16 mouse cellular contexts compared by ENCODE assay signal in genomic region chr12:9941823-9942222, GRCm38 (mm10).
DNase-seq lines count a peak whose midpoint lies in the region; TF ChIP-seq lines count a peak whose summit lies in the region.
"Had no signal": no experiment of that assay in that cellular context is flagged by ENCODE, and none has a peak within 500 bp of the region (broad histone marks: within the 10 kb centered on the region; RNA-seq: fewer than 3 reads in every experiment).

No protein-coding gene starts in this region.

- no peak for TF ChIP-seq POLR2A in myocyte (IDR thresholded peaks at IDR 0.05; ENCODE audit: insufficient read length, low read depth)

- no peak overlapping the region for H3ac ChIP-seq in myocyte (ENCODE audit: control insufficient read depth, insufficient read length)

- no peaks in the 10 kb centered on the region for H3K79me2 ChIP-seq in myocyte (ENCODE audit: control insufficient read depth, insufficient read depth)

- no peak overlapping the region for H3K4me3 ChIP-seq in myocyte

- H3K36me3 ChIP-seq in myocyte (ENCODE audit: control insufficient read depth, insufficient read depth), result no peaks in the 10 kb centered on the region
- H3K36me3 ChIP-seq: G1E had no signal

- no peaks in the 10 kb centered on the region for H3K27me3 ChIP-seq in myocyte (ENCODE audit: control insufficient read depth, insufficient read depth, insufficient read length)
- H3K27me3 ChIP-seq: CH12.LX, Patski had no signal

- H3K4me2 ChIP-seq in myocyte (ENCODE audit: low read depth), result no peak overlapping the region

- no peak for DNase-seq in layer of hippocampus, postnatal 10 days (ENCODE audit: low spot score in 2 of 2)
- DNase-seq: adrenal gland, adult 2 months; adrenal gland, adult 8-10 months; adrenal gland, postnatal 10 days; adrenal gland, postnatal 14 days; adrenal gland, postnatal 25 days; adrenal gland, postnatal 36 days; B cell, adult 2 months; cerebellum, adult 11 months; cerebellum, adult 11-12 months; cerebellum, adult 18-20 months; cerebellum, adult 2 months had no signal

TF ChIP-seq in myocyte, 11 proteins besides CTCF, POLR2A, EP300 and RAD21:
- TF ChIP-seq TCF3 (IDR thresholded peaks at IDR 0.05; ENCODE audit: insufficient read length, low read depth), result no peak
- TF ChIP-seq SRF (IDR thresholded peaks at IDR 0.05; ENCODE audit: control insufficient read depth, insufficient read length, low read depth), result no peak
- peak; percentile 44 to 91 (median 62) for TF ChIP-seq MYOG (IDR thresholded peaks at IDR 0.05; ENCODE audit: control insufficient read depth in 1 of 3, insufficient read depth in 1 of 3, insufficient read length in 2 of 3, low read depth in 2 of 3)
- peak in 2 of 3 experiments; percentile 67 to 85 for TF ChIP-seq MYOD1 (IDR thresholded peaks at IDR 0.05; ENCODE audit: control insufficient read depth in 1 of 3, insufficient read length in 2 of 3, low read depth in 2 of 3)
- TF ChIP-seq USF1 (IDR thresholded peaks at IDR 0.05; ENCODE audit: low read depth), result no peak
- no peak for TF ChIP-seq TCF12 (IDR thresholded peaks at IDR 0.05; ENCODE audit: insufficient read depth, poor library complexity, severe bottlenecking)
